Mouse (Mus musculus) erythroblast, adult 5-6 weeks (primary cell): Measurements from ENCODE around the gene Elfn1. TPM values are rescaled to one million over a fixed set of nuclear protein-coding genes. Genes with fewer than 3 reads are reported as not detected.

Source experiments
- ATAC-seq: replicated peaks from 2 replicates; pipeline ENCODE4 v1.8.0; 2016; ENCODE audit warnings: moderate number of reproducible peaks, mild to moderate bottlenecking, moderate TSS enrichment, inconsistent platforms; ENCODE audit not compliant: poor library complexity, low FRiP score, severe bottlenecking
- total RNA-seq, 2 experiments: library from RNA; stranded (forward) in 1 of 2; stranded (reverse) in 1 of 2; fragments of 150-400 nt in 1 of 2; fragments of 200-764, 138-1000 nt in 1 of 2; gene quantifications; 2 replicates each; pipeline versions ENCODE4 v1.2.3 to v1.2.4; 2015 to 2017; ENCODE audit warnings: low replicate concordance in 2 of 2

The Elfn1 gene
- total RNA-seq, 2 experiments from 2014 or later, result not detected

- ATAC-seq, result no peak
Observed at GRCm38 (mm10) chr5:139909710-139910550, 2.2 kb downstream of the Elfn1 start.

- ATAC-seq, result no peak
Observed at GRCm38 (mm10) chr5:139910755-139911300, 3.1 kb downstream of the Elfn1 start.

GRCm38 (mm10) chr5:139911506-139911905 lies 3.8 kb downstream of the Elfn1 start:
- ATAC-seq, result no peak

- no peak for ATAC-seq
Observed at GRCm38 (mm10) chr5:139912121-139912771, 4.5 kb downstream of the Elfn1 start.

GRCm38 (mm10) chr5:139921666-139922065 lies 13.9 kb downstream of the Elfn1 start:
- no peak for ATAC-seq

GRCm38 (mm10) chr5:139923867-139924266 lies 16.1 kb downstream of the Elfn1 start:
- ATAC-seq, result no peak

GRCm38 (mm10) chr5:139930102-139930501 lies 22.4 kb downstream of the Elfn1 start:
- no peak for ATAC-seq

- no peak for ATAC-seq
Observed at GRCm38 (mm10) chr5:139930927-139931351, 23.2 kb downstream of the Elfn1 start.

- no peak for ATAC-seq
Observed at GRCm38 (mm10) chr5:139931947-139932540, 24.3 kb downstream of the Elfn1 start.

- 0 out of 2 replicates have a peak, but pooled peaks have one; percentile 26 for ATAC-seq
Observed at GRCm38 (mm10) chr5:139932595-139933271, 25.0 kb downstream of the Elfn1 start.

- ATAC-seq, result peak; percentile 46; the same call in 1 of the 2 replicates
Observed at GRCm38 (mm10) chr5:139933476-139933875, 25.7 kb downstream of the Elfn1 start.

- ATAC-seq, result no peak
Observed at GRCm38 (mm10) chr5:139936431-139936830, 28.7 kb downstream of the Elfn1 start.

GRCm38 (mm10) chr5:139944697-139945096 lies 37.0 kb downstream of the Elfn1 start:
- ATAC-seq, result no peak

- ATAC-seq, result 0 out of 2 replicates have a peak, but pooled peaks have one; percentile 6
Observed at GRCm38 (mm10) chr5:139945715-139946364, 38.1 kb downstream of the Elfn1 start.

GRCm38 (mm10) chr5:139947446-139947845 lies 39.7 kb downstream of the Elfn1 start:
- peak; percentile 41 for ATAC-seq

- ATAC-seq, result no peak
Observed at GRCm38 (mm10) chr5:139948552-139948951, 40.8 kb downstream of the Elfn1 start.

- ATAC-seq, result no peak
Observed at GRCm38 (mm10) chr5:139949363-139949762, 41.6 kb downstream of the Elfn1 start.

GRCm38 (mm10) chr5:139949975-139950578 lies 42.3 kb downstream of the Elfn1 start:
- ATAC-seq, result no peak

- no peak for ATAC-seq
Observed at GRCm38 (mm10) chr5:139956859-139957258, 49.1 kb downstream of the Elfn1 start.
